Mouse (Mus musculus): ENCODE measurements around the gene Rnf149. TPM values are rescaled to one million over a fixed set of nuclear protein-coding genes. Genes with fewer than 3 reads are reported as not detected.

The Rnf149 gene
- total and polyA plus RNA-seq, 2 experiments from 2014 or later: 13.0 to 20.6 TPM

DNA sequence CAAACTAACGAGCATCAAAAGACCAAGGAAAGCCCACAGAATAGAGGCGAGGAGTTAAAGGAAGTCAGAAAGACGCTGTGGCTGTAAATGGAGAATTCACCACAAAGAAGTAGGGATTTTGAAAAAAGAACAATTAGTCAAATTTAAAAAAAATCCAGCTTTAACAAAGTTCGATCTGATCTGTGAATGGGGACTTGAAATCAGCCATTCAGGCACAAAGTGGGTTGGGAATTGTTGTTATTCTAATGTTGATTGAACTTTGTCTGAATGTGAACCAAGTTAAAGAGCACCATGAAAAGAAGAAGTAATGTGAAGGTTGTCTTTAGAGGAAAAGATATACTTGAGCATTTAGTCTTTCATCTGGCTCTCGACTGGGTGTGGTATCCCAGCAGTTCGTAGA is 48.9 kb downstream of the Rnf149 start:
- DNase-seq (ENCODE audit: low spot score): no peak
- no peak for TF ChIP-seq CTCF (IDR thresholded peaks at IDR 0.05)
- Histone ChIP-seq H3K4me3 (ENCODE audit: low read depth, low read length) (no peak overlapping the region), H3K27ac (ENCODE audit: low read depth, low read length) (no peak overlapping the region), H3K4me2 (ENCODE audit: low read depth, low read length, poor library complexity, severe bottlenecking) (no peak overlapping the region), H3K9me3 (ENCODE audit: low read length) (no peaks in the 10 kb centered on the region), H3K4me1 (ENCODE audit: insufficient read depth, low read length) (no peaks in the 10 kb centered on the region), H3K36me3 (ENCODE audit: insufficient read depth, low read length) (no peaks in the 10 kb centered on the region), H3K9ac (replicated peaks; ENCODE audit: low read length, poor library complexity, severe bottlenecking) (no peak overlapping the region), H3K27me3 (ENCODE audit: insufficient read depth, low read length) (no peaks in the 10 kb centered on the region)
- no peak for ATAC-seq (ENCODE audit: low FRiP score)
- WGBS: 57% methylated on average over 6 of the region's 6 CpGs

DNA sequence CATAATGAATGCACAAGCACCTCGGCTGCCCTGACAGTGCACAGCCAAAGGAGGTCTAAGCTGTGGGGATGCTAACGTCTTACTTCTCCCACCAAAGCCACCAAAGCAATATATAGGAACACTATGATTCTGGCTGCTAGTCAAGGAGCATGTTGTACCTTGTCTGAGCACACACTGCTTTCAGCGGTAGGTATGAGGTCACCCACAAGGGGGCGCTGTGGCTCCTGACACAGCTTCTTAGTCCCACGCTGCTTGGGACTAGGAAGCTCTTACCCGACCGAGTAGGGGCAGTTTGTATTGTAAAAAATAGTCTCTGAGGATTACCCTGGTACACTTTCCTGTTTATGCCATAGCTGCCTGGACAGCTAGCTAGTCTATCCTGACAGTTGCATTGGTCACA is 49.8 kb downstream of the Rnf149 start:
- peak; percentile 82 for TF ChIP-seq CTCF (IDR thresholded peaks at IDR 0.05)
- no peak overlapping the region for H3K4me3 ChIP-seq (ENCODE audit: low read depth, low read length)
- no peak overlapping the region for H3K9ac ChIP-seq (replicated peaks; ENCODE audit: low read length, poor library complexity, severe bottlenecking)
- no peaks in the 10 kb centered on the region for H3K27me3 ChIP-seq (ENCODE audit: insufficient read depth, low read length)
- H3K27ac ChIP-seq (ENCODE audit: low read depth, low read length): no peak overlapping the region
- DNase-seq (ENCODE audit: low spot score) (peak; percentile 74), ATAC-seq (ENCODE audit: low FRiP score) (no peak)
- no peak overlapping the region for H3K4me2 ChIP-seq (ENCODE audit: low read depth, low read length, poor library complexity, severe bottlenecking)
- H3K9me3 ChIP-seq (ENCODE audit: low read length): no peaks in the 10 kb centered on the region
- H3K4me1 ChIP-seq (ENCODE audit: insufficient read depth, low read length): no peaks in the 10 kb centered on the region
- WGBS: 15% methylated on average over 7 of the region's 7 CpGs
- H3K36me3 ChIP-seq (ENCODE audit: insufficient read depth, low read length): no peaks in the 10 kb centered on the region

DNA sequence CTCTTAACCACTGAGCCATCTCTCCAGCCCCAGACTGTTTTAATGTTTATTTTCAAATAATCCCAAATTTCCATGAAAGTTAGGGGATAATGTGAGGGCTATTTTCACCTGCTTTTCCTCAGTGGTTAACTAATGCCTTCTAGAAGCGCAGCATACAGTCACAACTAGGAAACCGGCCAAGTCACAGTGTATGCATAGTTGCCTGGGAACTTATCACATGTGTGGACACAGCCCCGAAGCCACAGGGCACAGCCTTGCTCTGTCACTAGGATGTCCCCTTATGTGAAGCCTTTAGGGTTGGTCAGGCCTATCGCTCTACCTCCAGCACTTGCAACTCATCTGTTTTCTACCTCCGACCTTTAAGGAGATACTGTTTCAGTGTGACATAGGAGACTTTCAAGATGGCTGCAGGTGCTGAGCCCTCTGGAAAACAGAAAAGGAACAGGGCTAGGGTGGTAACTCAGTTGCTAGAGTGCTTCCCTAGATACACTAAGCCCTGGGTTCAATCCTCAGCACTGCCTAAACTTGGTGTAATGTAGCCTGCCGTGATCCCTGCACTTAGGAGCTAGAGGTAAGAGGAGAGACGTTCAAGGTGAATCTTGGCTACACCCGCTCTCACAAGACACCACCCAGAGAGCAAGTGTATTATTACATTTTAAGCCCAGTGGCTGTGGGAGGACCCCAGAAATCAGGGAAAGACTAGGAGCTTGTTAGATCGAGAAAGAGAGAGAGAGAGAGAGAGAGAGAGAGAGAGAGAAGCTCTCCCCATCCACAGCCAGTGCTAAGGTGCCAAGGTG is 50.6 kb downstream of the Rnf149 start:
- H3K4me1 ChIP-seq (ENCODE audit: insufficient read depth, low read length): no peaks in the 10 kb centered on the region
- H3K36me3 ChIP-seq (ENCODE audit: insufficient read depth, low read length): no peaks in the 10 kb centered on the region
- 86% methylated on average over 9 of the region's 9 CpGs for WGBS
- TF ChIP-seq CTCF (IDR thresholded peaks at IDR 0.05): no peak
- no peaks in the 10 kb centered on the region for H3K27me3 ChIP-seq (ENCODE audit: insufficient read depth, low read length)
- ATAC-seq (ENCODE audit: low FRiP score) (no peak), DNase-seq (ENCODE audit: low spot score) (no peak)
- H3K4me2 ChIP-seq (ENCODE audit: low read depth, low read length, poor library complexity, severe bottlenecking): no peak overlapping the region
- H3K4me3 ChIP-seq (ENCODE audit: low read depth, low read length): no peak overlapping the region
- no peak overlapping the region for H3K9ac ChIP-seq (replicated peaks; ENCODE audit: low read length, poor library complexity, severe bottlenecking)
- H3K27ac ChIP-seq (ENCODE audit: low read depth, low read length): no peak overlapping the region
- no peaks in the 10 kb centered on the region for H3K9me3 ChIP-seq (ENCODE audit: low read length)

DNA sequence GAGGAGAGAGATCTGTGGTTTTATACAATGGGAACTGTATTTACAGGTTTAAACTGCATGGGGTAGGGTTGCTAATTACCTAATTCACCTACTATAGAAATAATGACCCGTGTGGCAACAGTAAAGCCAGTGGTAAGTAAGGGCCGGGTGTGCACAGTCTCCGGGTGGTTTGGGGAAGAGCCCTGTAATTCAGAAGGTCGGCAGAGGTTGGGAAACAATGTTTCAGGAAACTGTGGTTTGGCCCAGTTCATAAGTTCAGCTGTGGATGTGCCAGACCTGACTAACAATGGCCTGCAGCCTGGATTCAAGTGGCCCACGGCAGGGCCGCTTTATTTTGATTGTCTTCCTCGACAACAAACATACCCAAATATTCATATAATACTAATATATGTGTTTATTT is 51.4 kb downstream of the Rnf149 start:
- no peak for TF ChIP-seq CTCF (IDR thresholded peaks at IDR 0.05)
- WGBS: 81% methylated on average over 7 of the region's 7 CpGs
- ATAC-seq (ENCODE audit: low FRiP score) (no peak), DNase-seq (ENCODE audit: low spot score) (no peak)
- Histone ChIP-seq H3K36me3 (ENCODE audit: insufficient read depth, low read length) (no peaks in the 10 kb centered on the region), H3K9me3 (ENCODE audit: low read length) (no peaks in the 10 kb centered on the region), H3K4me1 (ENCODE audit: insufficient read depth, low read length) (no peaks in the 10 kb centered on the region), H3K4me2 (ENCODE audit: low read depth, low read length, poor library complexity, severe bottlenecking) (no peak overlapping the region), H3K27ac (ENCODE audit: low read depth, low read length) (no peak overlapping the region), H3K27me3 (ENCODE audit: insufficient read depth, low read length) (no peaks in the 10 kb centered on the region), H3K4me3 (ENCODE audit: low read depth, low read length) (no peak overlapping the region), H3K9ac (replicated peaks; ENCODE audit: low read length, poor library complexity, severe bottlenecking) (no peak overlapping the region)

DNA sequence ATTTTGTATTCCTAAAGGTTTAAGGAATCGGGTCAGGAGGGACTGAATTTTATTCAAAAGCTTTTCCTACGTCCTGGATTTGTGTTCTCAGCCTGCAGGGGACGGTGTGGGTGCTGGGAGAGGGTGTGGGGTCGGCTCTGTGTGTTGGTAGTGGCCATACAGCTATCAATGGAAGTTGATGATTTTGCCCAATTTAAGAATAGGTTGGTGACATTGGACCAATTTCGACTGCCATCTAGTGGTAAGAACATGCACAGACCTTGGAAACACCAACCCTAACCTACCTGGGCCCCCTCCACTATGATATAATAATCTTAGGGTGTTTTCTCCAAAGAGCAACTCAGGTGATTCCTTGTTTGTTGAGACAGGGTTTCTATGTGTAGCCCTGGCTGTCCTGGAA is 54.7 kb downstream of the Rnf149 start:
- peak; percentile 86 for TF ChIP-seq CTCF (IDR thresholded peaks at IDR 0.05)
- no peaks in the 10 kb centered on the region for H3K27me3 ChIP-seq (ENCODE audit: insufficient read depth, low read length)
- H3K36me3 ChIP-seq (ENCODE audit: insufficient read depth, low read length): no peaks in the 10 kb centered on the region
- no peak overlapping the region for H3K9ac ChIP-seq (replicated peaks; ENCODE audit: low read length, poor library complexity, severe bottlenecking)
- no peak overlapping the region for H3K4me2 ChIP-seq (ENCODE audit: low read depth, low read length, poor library complexity, severe bottlenecking)
- 29% methylated on average over 5 of the region's 5 CpGs for WGBS
- H3K4me3 ChIP-seq (ENCODE audit: low read depth, low read length): no peak overlapping the region
- no peak overlapping the region for H3K27ac ChIP-seq (ENCODE audit: low read depth, low read length)
- ATAC-seq (ENCODE audit: low FRiP score) (peak; percentile 38; the same call in 1 of the 2 replicates), DNase-seq (ENCODE audit: low spot score) (peak; percentile 65)
- H3K9me3 ChIP-seq (ENCODE audit: low read length): no peaks in the 10 kb centered on the region
- H3K4me1 ChIP-seq (ENCODE audit: insufficient read depth, low read length): no peaks in the 10 kb centered on the region

DNA sequence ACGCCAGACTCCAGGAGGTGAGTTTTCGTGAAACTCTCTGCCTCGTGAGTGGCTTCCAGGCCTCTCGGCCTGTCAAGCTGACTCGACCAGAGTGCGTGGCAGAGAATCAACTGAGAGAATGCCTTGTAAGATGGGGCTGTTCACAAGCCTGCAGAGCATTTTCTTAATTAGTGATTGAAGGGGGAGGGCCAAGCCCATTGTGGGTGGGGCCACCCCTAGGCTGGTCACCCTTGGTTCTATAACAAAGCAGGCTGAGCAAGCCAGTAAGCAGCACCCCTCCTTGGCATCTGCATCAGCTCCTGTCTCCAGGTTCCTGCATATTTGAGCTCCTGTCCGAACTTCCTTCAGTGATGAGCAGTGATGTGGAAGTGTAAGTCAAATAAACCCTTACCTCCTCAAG is 55.9 kb downstream of the Rnf149 start:
- H3K27ac ChIP-seq (ENCODE audit: low read depth, low read length): no peak overlapping the region
- WGBS: 91% methylated on average over 7 of the region's 7 CpGs
- TF ChIP-seq CTCF (IDR thresholded peaks at IDR 0.05): no peak
- no peak for DNase-seq (ENCODE audit: low spot score)
- H3K4me1 ChIP-seq (ENCODE audit: insufficient read depth, low read length): no peaks in the 10 kb centered on the region
- no peaks in the 10 kb centered on the region for H3K9me3 ChIP-seq (ENCODE audit: low read length)
- H3K4me2 ChIP-seq (ENCODE audit: low read depth, low read length, poor library complexity, severe bottlenecking): no peak overlapping the region
- H3K36me3 ChIP-seq (ENCODE audit: insufficient read depth, low read length): no peaks in the 10 kb centered on the region
- no peak overlapping the region for H3K4me3 ChIP-seq (ENCODE audit: low read depth, low read length)
- H3K9ac ChIP-seq (replicated peaks; ENCODE audit: low read length, poor library complexity, severe bottlenecking): no peak overlapping the region
- no peak for ATAC-seq (ENCODE audit: low FRiP score)
- H3K27me3 ChIP-seq (ENCODE audit: insufficient read depth, low read length): no peaks in the 10 kb centered on the region
